Mouse (Mus musculus): ENCODE data around the gene Vamp3. TPM values are rescaled to one million over a fixed set of nuclear protein-coding genes. Genes with fewer than 3 reads are reported as not detected.

Gene Vamp3
- polyA plus RNA-seq, 1 experiment from 2014 or later, result 131 TPM

Other genes with a start within 250 kb of the Vamp3 start
- 44.3 and 46.3 TPM in 2 replicates for gene Errfi1, start 204.0 kb downstream of the Vamp3 start, polyA plus RNA-seq (2015; fragmentation: Nextera tagmentation; extraction: Ambion mirVana)
- 403 and 411 TPM in 2 replicates for gene Park7, start 143.5 kb downstream of the Vamp3 start, polyA plus RNA-seq (2015; fragmentation: Nextera tagmentation; extraction: Ambion mirVana)
- 0.45 and 0.49 TPM in 2 replicates for gene Tnfrsf9, start 143.4 kb downstream of the Vamp3 start, polyA plus RNA-seq (2015; fragmentation: Nextera tagmentation; extraction: Ambion mirVana)
- not detected in 2 replicates for gene Uts2, start 60.9 kb downstream of the Vamp3 start, polyA plus RNA-seq (2015; fragmentation: Nextera tagmentation; extraction: Ambion mirVana)
- gene Per3, start 13.3 kb downstream of the Vamp3 start, polyA plus RNA-seq (2015; fragmentation: Nextera tagmentation; extraction: Ambion mirVana), result 9.2 and 11.2 TPM in 2 replicates
- gene Gm13090, start 31.6 kb upstream of the Vamp3 start, polyA plus RNA-seq (2015; fragmentation: Nextera tagmentation; extraction: Ambion mirVana), result not detected in 2 replicates